Mouse (Mus musculus): ENCODE measurements around the gene Rap1gap2. TPM values are rescaled to one million over a fixed set of nuclear protein-coding genes. Genes with fewer than 3 reads are reported as not detected.
"Not testable (repeated sequence)": the region's sequence is repeated elsewhere in the genome, so short reads cannot be mapped to it uniquely, and the experiment has no call there.

Rap1gap2 gene
- total RNA-seq, 1 experiment from 2014 or later, result 194 TPM

- no peak for ATAC-seq (replicated peaks; ENCODE audit: insufficient number of reproducible peaks, low FRiP score, low TSS enrichment, poor library complexity, severe bottlenecking)
These were observed 25.6 kb downstream of the Rap1gap2 start for GRCm38 (mm10) chr11:74584946-74585723.

- no peak for ATAC-seq (replicated peaks; ENCODE audit: insufficient number of reproducible peaks, low FRiP score, low TSS enrichment, poor library complexity, severe bottlenecking)
These were observed 26.8 kb downstream of the Rap1gap2 start for GRCm38 (mm10) chr11:74583824-74584349.

GRCm38 (mm10) chr11:74582464-74582863, 28.3 kb downstream of the Rap1gap2 start:
- no peak for ATAC-seq (replicated peaks; ENCODE audit: insufficient number of reproducible peaks, low FRiP score, low TSS enrichment, poor library complexity, severe bottlenecking)

- ATAC-seq (replicated peaks; ENCODE audit: insufficient number of reproducible peaks, low FRiP score, low TSS enrichment, poor library complexity, severe bottlenecking), result not testable (repeated sequence)
These were observed 29.4 kb downstream of the Rap1gap2 start for GRCm38 (mm10) chr11:74581333-74581732.

GRCm38 (mm10) chr11:74577068-74577467, 33.6 kb downstream of the Rap1gap2 start:
- peak; percentile 40 for ATAC-seq (replicated peaks; ENCODE audit: insufficient number of reproducible peaks, low FRiP score, low TSS enrichment, poor library complexity, severe bottlenecking)

- ATAC-seq (replicated peaks; ENCODE audit: insufficient number of reproducible peaks, low FRiP score, low TSS enrichment, poor library complexity, severe bottlenecking), result peak; percentile 73
These were observed 34.8 kb downstream of the Rap1gap2 start for GRCm38 (mm10) chr11:74575940-74576339.

GRCm38 (mm10) chr11:74574768-74575434, 35.8 kb downstream of the Rap1gap2 start:
- ATAC-seq (replicated peaks; ENCODE audit: insufficient number of reproducible peaks, low FRiP score, low TSS enrichment, poor library complexity, severe bottlenecking), result no peak

GRCm38 (mm10) chr11:74572459-74573061, 38.2 kb downstream of the Rap1gap2 start:
- ATAC-seq (replicated peaks; ENCODE audit: insufficient number of reproducible peaks, low FRiP score, low TSS enrichment, poor library complexity, severe bottlenecking), result peak; percentile 78

GRCm38 (mm10) chr11:74569735-74570134, 41.0 kb downstream of the Rap1gap2 start:
- ATAC-seq (replicated peaks; ENCODE audit: insufficient number of reproducible peaks, low FRiP score, low TSS enrichment, poor library complexity, severe bottlenecking), result no peak

- ATAC-seq (replicated peaks; ENCODE audit: insufficient number of reproducible peaks, low FRiP score, low TSS enrichment, poor library complexity, severe bottlenecking), result no peak
These were observed 42.3 kb downstream of the Rap1gap2 start for GRCm38 (mm10) chr11:74568463-74568862.

- ATAC-seq (replicated peaks; ENCODE audit: insufficient number of reproducible peaks, low FRiP score, low TSS enrichment, poor library complexity, severe bottlenecking), result no peak
These were observed 42.7 kb downstream of the Rap1gap2 start for GRCm38 (mm10) chr11:74568004-74568403.

GRCm38 (mm10) chr11:74566326-74566874, 44.3 kb downstream of the Rap1gap2 start:
- ATAC-seq (replicated peaks; ENCODE audit: insufficient number of reproducible peaks, low FRiP score, low TSS enrichment, poor library complexity, severe bottlenecking), result no peak

GRCm38 (mm10) chr11:74561392-74561791, 49.3 kb downstream of the Rap1gap2 start:
- no peak for ATAC-seq (replicated peaks; ENCODE audit: insufficient number of reproducible peaks, low FRiP score, low TSS enrichment, poor library complexity, severe bottlenecking)

GRCm38 (mm10) chr11:74560600-74561227, 50.0 kb downstream of the Rap1gap2 start:
- ATAC-seq (replicated peaks; ENCODE audit: insufficient number of reproducible peaks, low FRiP score, low TSS enrichment, poor library complexity, severe bottlenecking), result 0 out of 2 replicates have a peak, but pooled peaks have one; percentile 14

- ATAC-seq (replicated peaks; ENCODE audit: insufficient number of reproducible peaks, low FRiP score, low TSS enrichment, poor library complexity, severe bottlenecking), result no peak
These were observed 50.8 kb downstream of the Rap1gap2 start for GRCm38 (mm10) chr11:74559793-74560433.

GRCm38 (mm10) chr11:74558933-74559332, 51.8 kb downstream of the Rap1gap2 start:
- no peak for ATAC-seq (replicated peaks; ENCODE audit: insufficient number of reproducible peaks, low FRiP score, low TSS enrichment, poor library complexity, severe bottlenecking)

GRCm38 (mm10) chr11:74557456-74558230, 53.1 kb downstream of the Rap1gap2 start:
- no peak for ATAC-seq (replicated peaks; ENCODE audit: insufficient number of reproducible peaks, low FRiP score, low TSS enrichment, poor library complexity, severe bottlenecking)

All from monocyte, adult 5-6 weeks (primary cell).